Mouse (Mus musculus) brain, embryonic 14.5 days (tissue): ENCODE measurements at regions not wholly inside any gene's neighbourhood (a gene's known extent, or its start where the extent isn't known, plus 50 kb on each side); places are given as distances from the start of the nearest gene placed in this dataset.

ENCODE experiments used
- CTCF ChIP-seq: fragments of 200-500 bp; IDR thresholded peaks from 2 replicates; pipeline ENCODE4 v1.5.1; 2012; ENCODE audit warnings: inconsistent platforms, mild to moderate bottlenecking, moderate library complexity, borderline replicate concordance; ENCODE audit not compliant: insufficient read depth, insufficient read length; ENCODE audit errors: extremely low read depth
- POLR2A ChIP-seq: fragments of 200-500 bp; IDR thresholded peaks from 2 replicates; pipeline ENCODE4 v1.6.1; 2012; ENCODE audit warnings: mild to moderate bottlenecking, inconsistent platforms, borderline replicate concordance; ENCODE audit not compliant: poor library complexity, insufficient read depth, insufficient read length, severe bottlenecking; ENCODE audit errors: extremely low read depth

DNA sequence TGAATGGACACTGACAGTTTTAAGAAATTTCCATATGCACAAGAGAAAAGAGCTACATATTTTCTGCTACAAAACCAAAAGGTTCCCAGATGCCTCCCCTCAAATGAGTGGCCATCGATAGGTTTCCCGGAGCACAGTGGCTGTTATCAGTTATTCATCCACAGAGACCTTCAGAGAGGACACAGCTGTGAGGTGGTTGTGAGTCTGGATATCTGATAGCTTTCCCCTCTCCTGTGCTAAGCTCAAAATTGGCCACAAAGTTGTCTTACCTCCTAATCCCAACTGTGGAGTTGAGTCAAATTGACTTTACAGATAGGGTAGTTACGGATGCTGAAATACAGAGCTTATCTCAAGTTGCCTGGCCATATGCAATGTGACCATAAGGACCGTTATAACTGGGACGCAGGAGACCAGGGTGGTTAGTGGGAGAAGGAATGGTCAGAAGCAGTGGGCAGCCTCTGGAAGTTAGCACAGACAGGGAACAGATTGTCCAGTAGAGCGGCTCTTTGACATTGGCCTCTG, 93.3 kb upstream of the Zfp706 start:
- no peak for TF ChIP-seq CTCF
- TF ChIP-seq POLR2A, result no peak
